Mouse (Mus musculus) liver, adult 2 months (tissue): ENCODE measurements around the gene Iqck. TPM values are rescaled to one million over a fixed set of nuclear protein-coding genes. Genes with fewer than 3 reads are reported as not detected.
A peak's percentile ranks its signal among the peaks of the same experiment; 100 is the strongest.

ENCODE experiments used
- DNase-seq: peaks from one replicate; pipeline ENCODE4 v3.0.0-alpha.2; 2011; ENCODE audit warnings: low read depth, low spot score; ENCODE audit errors: extremely low read depth
- H3K27ac ChIP-seq: fragments of 200-500 bp; replicated peaks from 2 replicates; pipeline ENCODE4 v1.5.1; 2012; ENCODE audit warnings: low read depth, mild to moderate bottlenecking, control low read depth, inconsistent platforms, low read length; ENCODE audit not compliant: insufficient read depth
- H3K27me3 ChIP-seq: fragments of 200-500 bp; 2 replicates; pipeline ENCODE4 v1.6.1; 2012; ENCODE audit warnings: mild to moderate bottlenecking, moderate library complexity, low read length, inconsistent platforms; ENCODE audit not compliant: control insufficient read depth, insufficient read depth
- H3K36me3 ChIP-seq: fragments of 200-500 bp; 2 replicates; pipeline ENCODE4 v1.6.1; 2012; ENCODE audit warnings: low read length, inconsistent platforms; ENCODE audit not compliant: control insufficient read depth, insufficient read depth
- H3K4me1 ChIP-seq: fragments of 200-500 bp; 2 replicates; pipeline ENCODE4 v1.6.1; 2011; ENCODE audit warnings: low read length; ENCODE audit not compliant: control insufficient read depth, insufficient read depth
- H3K4me3 ChIP-seq: fragments of 200-500 bp; 2 replicates; pipeline ENCODE4 v1.5.1; 2011; ENCODE audit warnings: low read depth, mild to moderate bottlenecking, control low read depth, low read length, moderate library complexity; ENCODE audit not compliant: insufficient read depth
- H3K79me2 ChIP-seq: fragments of 200-500 bp; 2 replicates; pipeline ENCODE4 v1.6.1; 2012; ENCODE audit warnings: inconsistent platforms, mild to moderate bottlenecking, low read length, moderate library complexity; ENCODE audit not compliant: control insufficient read depth, insufficient read depth
- H3K9ac ChIP-seq: fragments of 200-500 bp; 2 replicates; pipeline ENCODE4 v1.6.1; 2012; ENCODE audit warnings: low read depth, mild to moderate bottlenecking, control low read depth, inconsistent platforms, low read length
- CTCF ChIP-seq: fragments of 200-500 bp; IDR thresholded peaks from 2 replicates; pipeline ENCODE4 v1.5.1; 2011; ENCODE audit warnings: low read depth, low read length, control low read depth
- POLR2A ChIP-seq: fragments of 200-500 bp; IDR thresholded peaks from 2 replicates; pipeline ENCODE4 v1.6.1; 2011; ENCODE audit warnings: low read length, control low read depth; ENCODE audit not compliant: insufficient read depth; ENCODE audit errors: extremely low read depth
- WGBS: fragments of 180-500 bp; shearing (Covaris S2); methylation state at CpG from one replicate; pipeline ENCODE4 v1.1.7; 2018; 5-methylcytosine and 5-hydroxymethylcytosine counted together
- polyA plus RNA-seq: library from polyadenylated mRNA; depleted of rRNA; stranded (reverse); fragments of >200 nt; gene quantifications from 2 replicates; pipeline ENCODE4 v1.2.3, GENCODE M21; 2012; rRNA removed
- total RNA-seq: library from RNA; depleted of rRNA; stranded (reverse); fragments of >200 nt; gene quantifications from 2 replicates; pipeline ENCODE4 v1.2.3, GENCODE M21; 2014; rRNA removed

Gene Iqck
- 0.09 and 0.27 TPM in 2 replicates for total RNA-seq
- polyA plus RNA-seq, result 0.07 and 0.24 TPM in 2 replicates

GRCm38 (mm10) chr7:118855171-118855876 lies at the start of gene Iqck:
Iqck (plus strand) TSS chr7:118855752.
- peak within 1 kb of the TSS; percentile 70 for H3K9ac ChIP-seq
- H3K4me3 ChIP-seq, result peak within 1 kb of the TSS; percentile 76
- under 1% methylated on average over 57 of the region's 57 CpGs for WGBS
- TF ChIP-seq POLR2A, result peak; percentile 62
- 0 out of 2 replicates have a peak, but pooled peaks have one; percentile 2 for TF ChIP-seq CTCF
- H3K36me3 ChIP-seq, result no peaks in the 10 kb centered on the region; the same call in 1 of the 2 replicates
- H3K4me1 ChIP-seq, result peaks cover 11% of the 10 kb centered on the region
- peak within 1 kb of the TSS; percentile 54 for H3K27ac ChIP-seq
- no peaks in the 10 kb centered on the region for H3K79me2 ChIP-seq
- peak; percentile 82 for DNase-seq
- no peaks in the 10 kb centered on the region for H3K27me3 ChIP-seq

GRCm38 (mm10) chr7:118806631-118807411 lies 48.7 kb upstream of the Iqck start:
- H3K4me3 ChIP-seq, result no peak overlapping the region
- no peaks in the 10 kb centered on the region for H3K79me2 ChIP-seq
- H3K4me1 ChIP-seq, result no peaks in the 10 kb centered on the region
- no peaks in the 10 kb centered on the region for H3K27me3 ChIP-seq
- no peak overlapping the region for H3K9ac ChIP-seq
- no peak for TF ChIP-seq POLR2A
- no peak for TF ChIP-seq CTCF
- no peak for DNase-seq
- 47% methylated on average over 16 of the region's 16 CpGs for WGBS
- H3K36me3 ChIP-seq, result peaks cover 13% of the 10 kb centered on the region; the same call in 1 of the 2 replicates
- no peak overlapping the region; the same call in 1 of the 2 replicates for H3K27ac ChIP-seq

GRCm38 (mm10) chr7:118807899-118808298 lies 47.7 kb upstream of the Iqck start:
- DNase-seq, result no peak
- H3K4me3 ChIP-seq, result no peak overlapping the region
- H3K9ac ChIP-seq, result no peak overlapping the region
- 78% methylated on average over 8 of the region's 8 CpGs for WGBS
- H3K27ac ChIP-seq, result no peak overlapping the region
- H3K4me1 ChIP-seq, result no peaks in the 10 kb centered on the region
- TF ChIP-seq CTCF, result no peak
- TF ChIP-seq POLR2A, result no peak
- H3K79me2 ChIP-seq, result no peaks in the 10 kb centered on the region
- peaks cover 8% of the 10 kb centered on the region; the same call in 1 of the 2 replicates for H3K36me3 ChIP-seq
- no peaks in the 10 kb centered on the region for H3K27me3 ChIP-seq

- Histone ChIP-seq H3K9ac (no peak overlapping the region), H3K36me3 (peaks cover 8% of the 10 kb centered on the region; the same call in 1 of the 2 replicates), H3K4me3 (no peak overlapping the region), H3K79me2 (no peaks in the 10 kb centered on the region), H3K4me1 (no peaks in the 10 kb centered on the region), H3K27me3 (no peaks in the 10 kb centered on the region), H3K27ac (no peak overlapping the region)
- WGBS, result 37% methylated on average over 12 of the region's 12 CpGs
- no peak for TF ChIP-seq POLR2A
- DNase-seq, result peak; percentile 24
These were observed 44.0 kb upstream of the Iqck start for GRCm38 (mm10) chr7:118811407-118812106.

GRCm38 (mm10) chr7:118813592-118813991 lies 42.0 kb upstream of the Iqck start:
- TF ChIP-seq CTCF (no peak), POLR2A (no peak)
- Histone ChIP-seq H3K4me3 (no peak overlapping the region), H3K79me2 (no peaks in the 10 kb centered on the region), H3K9ac (no peak overlapping the region), H3K36me3 (peaks cover 8% of the 10 kb centered on the region; the same call in 1 of the 2 replicates), H3K4me1 (no peaks in the 10 kb centered on the region), H3K27me3 (no peaks in the 10 kb centered on the region), H3K27ac (no peak overlapping the region)
- WGBS, result 95% methylated on average over 4 of the region's 4 CpGs
- no peak for DNase-seq
